Comparison of ENCODE assay signal across 19 mouse cellular contexts in genomic region chr8:103096496-103097092, GRCm38 (mm10).
DNase-seq lines count a peak whose midpoint lies in the region; ATAC-seq lines count a peak whose summit lies in the region.
"Had no signal": no experiment of that assay in that cellular context is flagged by ENCODE, and none has a peak within 500 bp of the region (broad histone marks: within the 10 kb centered on the region; RNA-seq: fewer than 3 reads in every experiment).

No protein-coding gene starts in this region.

- DNase-seq in kidney, adult 11 months = no peak
- DNase-seq in kidney, postnatal 4 days = peak; percentile 2 to 7
- DNase-seq in kidney, adult 9 months = no peak
- no peak for DNase-seq in lung, postnatal 4 days
- DNase-seq: adrenal gland, adult 2 months; adrenal gland, postnatal 25 days; cerebellum, adult 18-20 months; cerebellum, adult 9-11 months; cerebellum, postnatal 36 days; gastrocnemius, adult 2 months; gastrocnemius, postnatal 25 days had no signal

- H3K27me3 ChIP-seq in kidney, embryonic 16.5 days (ENCODE audit: insufficient read depth, low read length) = no peaks in the 10 kb centered on the region
- no peaks in the 10 kb centered on the region for H3K27me3 ChIP-seq in lung, embryonic 16.5 days (ENCODE audit: control insufficient read depth, insufficient read depth, low read depth, low read length)
- H3K27me3 ChIP-seq: embryonic facial prominence, embryonic 15.5 days; heart, embryonic 12.5 days had no signal

- no peaks in the 10 kb centered on the region for H3K36me3 ChIP-seq in kidney, embryonic 16.5 days (ENCODE audit: insufficient read depth, low read length)
- H3K36me3 ChIP-seq in lung, embryonic 16.5 days (ENCODE audit: control insufficient read depth, insufficient read depth, low read length) = no peaks in the 10 kb centered on the region
- H3K36me3 ChIP-seq: embryonic facial prominence, embryonic 15.5 days; forebrain, embryonic 10.5 days; heart, embryonic 12.5 days; hindbrain, embryonic 10.5 days had no signal

- no peaks in the 10 kb centered on the region for H3K4me1 ChIP-seq in kidney, embryonic 16.5 days (ENCODE audit: insufficient read depth, low read length)
- H3K4me1 ChIP-seq in lung, embryonic 16.5 days (replicated peaks; ENCODE audit: control insufficient read depth, insufficient read depth, low read length) = no peaks in the 10 kb centered on the region
- H3K4me1 ChIP-seq: embryonic facial prominence, embryonic 15.5 days; forebrain, embryonic 10.5 days; heart, embryonic 12.5 days; hindbrain, embryonic 10.5 days had no signal

- peak overlapping the region; percentile 35; the same call in 1 of the 2 replicates for H3K27ac ChIP-seq in kidney, embryonic 16.5 days (ENCODE audit: low read length)
- no peak overlapping the region for H3K27ac ChIP-seq in lung, embryonic 16.5 days (ENCODE audit: low read length)
- H3K27ac ChIP-seq: embryonic facial prominence, embryonic 15.5 days; forebrain, embryonic 10.5 days; gastrocnemius, adult 2 months; hindbrain, embryonic 10.5 days had no signal

- peak; percentile 85 for ATAC-seq in kidney, embryonic 16.5 days (ENCODE audit: low FRiP score, low TSS enrichment)
- peak; percentile 94 for ATAC-seq in lung, embryonic 16.5 days (ENCODE audit: low read depth)
- ATAC-seq: forebrain, embryonic 14.5 days had no signal

- H3K9ac ChIP-seq in kidney, embryonic 16.5 days (replicated peaks; ENCODE audit: low read length) = no peak overlapping the region
- H3K9ac ChIP-seq in lung, embryonic 16.5 days (ENCODE audit: low read length) = no peak overlapping the region
- H3K9ac ChIP-seq: embryonic facial prominence, embryonic 15.5 days; heart, embryonic 12.5 days had no signal

- H3K4me2 ChIP-seq in kidney, embryonic 16.5 days (replicated peaks; ENCODE audit: low read depth, low read length) = no peak overlapping the region
- no peak overlapping the region for H3K4me2 ChIP-seq in lung, embryonic 16.5 days (ENCODE audit: low read depth, low read length)
- H3K4me2 ChIP-seq: embryonic facial prominence, embryonic 15.5 days; heart, embryonic 12.5 days had no signal

- no peaks in the 10 kb centered on the region for H3K9me3 ChIP-seq in kidney, embryonic 16.5 days (ENCODE audit: low read length)
- no peaks in the 10 kb centered on the region for H3K9me3 ChIP-seq in lung, embryonic 16.5 days (ENCODE audit: control insufficient read depth, low read length)
- H3K9me3 ChIP-seq: embryonic facial prominence, embryonic 15.5 days; forebrain, embryonic 10.5 days; heart, embryonic 12.5 days; hindbrain, embryonic 10.5 days had no signal

- whole genome bisulfite sequencing in kidney, embryonic 16.5 days = 48% methylated on average over 4 of the region's 4 CpGs
- WGBS in lung, embryonic 16.5 days = 31% methylated on average over 4 of the region's 4 CpGs

- H3K4me3 ChIP-seq in kidney, embryonic 16.5 days (ENCODE audit: low read length) = no peak overlapping the region
- no peak overlapping the region for H3K4me3 ChIP-seq in lung, embryonic 16.5 days (ENCODE audit: low read length)
- H3K4me3 ChIP-seq: embryonic facial prominence, embryonic 15.5 days; erythroblast, embryonic 14.5 days; forebrain, embryonic 10.5 days; gastrocnemius, adult 2 months; heart, embryonic 12.5 days; hindbrain, embryonic 10.5 days had no signal

Comparison
In these comparisons a context has a peak if more than half of its experiments do, and no peak if none do; other contexts are left out.
1. DNase-seq: peak in kidney, postnatal 4 days (2 of 2); none in kidney, adult 11 months (single experiment), kidney, adult 9 months (single experiment) and lung, postnatal 4 days (0 of 2).